Mouse (Mus musculus): ENCODE results near the gene Olfr883. TPM values are rescaled to one million over a fixed set of nuclear protein-coding genes. Genes with fewer than 3 reads are reported as not detected.

Olfr883 gene
- not detected for total RNA-seq (2021)
- long read RNA-seq, result 0 reads

GRCm38 (mm10) chr9:38025508-38025907, at the start of gene Olfr883:
Gene Olfr883, plus strand, starts transcription at chr9:38025808.
- no peak for DNase-seq (ENCODE audit: low spot score in 2 of 2)

DNA sequence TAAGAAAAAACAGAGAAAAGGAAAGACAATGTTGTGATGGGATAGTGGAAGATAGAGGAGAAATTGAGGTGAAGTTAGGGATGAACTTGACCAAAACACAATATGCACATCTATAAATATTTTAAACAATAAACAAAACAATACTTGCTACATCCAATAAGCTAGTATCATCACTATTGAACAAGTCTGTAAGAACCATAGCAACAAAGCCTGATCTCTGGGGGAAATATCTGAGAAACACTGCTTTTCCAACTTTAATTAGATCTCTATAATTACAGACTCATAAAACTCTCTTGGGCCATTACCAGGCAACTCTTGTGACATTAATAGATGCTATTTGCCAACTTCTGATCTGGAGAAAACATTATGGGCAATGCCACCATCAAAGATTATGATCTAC, 34.1 kb upstream of the Olfr883 start, which contains the start of gene Olfr881:
TSS of gene Olfr881 (plus strand) at position 301 of the 400 bp plus-strand sequence.
- no peak for DNase-seq (ENCODE audit: low spot score in 2 of 2)

DNA sequence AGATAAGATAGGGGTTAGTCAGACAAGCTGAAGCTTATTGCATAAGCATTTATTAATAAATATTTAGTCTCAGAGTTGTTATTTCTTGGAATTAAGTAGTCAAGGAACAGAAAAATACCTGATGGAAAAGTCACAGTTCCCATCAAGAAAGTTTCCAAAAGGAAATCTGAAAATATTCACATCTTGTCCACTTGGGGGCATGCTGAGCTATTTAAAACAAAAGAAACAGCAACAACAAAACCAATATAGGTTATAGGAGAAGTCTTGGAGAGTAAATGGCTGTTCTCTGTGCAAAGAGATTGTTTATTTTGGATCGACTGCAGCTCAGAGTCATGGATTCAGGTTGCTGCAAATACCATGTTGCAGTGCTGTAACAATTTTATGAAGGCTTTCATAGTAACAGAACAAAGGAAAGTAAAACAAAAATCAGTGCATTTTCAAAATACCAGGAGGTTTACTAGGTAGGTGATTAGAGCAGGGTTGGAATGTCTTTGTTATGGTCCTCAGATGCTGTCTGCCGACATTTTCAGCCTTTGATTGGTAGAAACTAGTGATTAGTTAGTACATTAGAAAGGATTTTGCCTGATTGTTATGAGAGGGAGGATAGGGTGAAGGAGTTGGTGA, 26.9 kb upstream of the Olfr883 start:
- no peak for DNase-seq (ENCODE audit: low spot score in 2 of 2)

GRCm38 (mm10) chr9:38000021-38000420, 25.6 kb upstream of the Olfr883 start:
- no peak for DNase-seq (ENCODE audit: low spot score in 2 of 2)

GRCm38 (mm10) chr9:38046255-38046654, 20.6 kb downstream of the Olfr883 start, which contains the start of gene Olfr884:
Gene Olfr884, plus strand, starts transcription at chr9:38046555.
- DNase-seq (ENCODE audit: low spot score in 2 of 2), result no peak

DNA sequence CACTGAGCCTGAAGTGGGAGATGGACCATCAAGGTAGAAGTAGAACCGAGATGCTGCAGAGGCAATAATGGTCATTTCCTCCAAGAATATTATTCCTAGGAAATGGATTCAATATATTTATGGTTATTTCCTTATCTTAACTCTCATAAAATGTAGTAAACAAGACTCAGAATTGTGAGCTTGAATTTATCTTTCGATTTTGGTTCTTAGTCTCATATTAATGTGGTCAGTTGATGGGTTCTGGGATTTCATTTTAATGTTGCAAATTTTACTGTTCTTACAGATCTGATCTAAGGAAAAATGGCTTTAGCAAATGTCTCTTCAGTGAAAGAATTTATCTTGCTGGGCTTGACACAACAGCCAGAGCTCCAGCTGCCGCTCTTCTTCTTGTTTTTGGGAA, 35.4 kb downstream of the Olfr883 start, which contains the start of gene Olfr885:
TSS of gene Olfr885 (plus strand) at position 301 of the 400 bp plus-strand sequence.
- no peak for DNase-seq (ENCODE audit: low spot score in 2 of 2)

Other genes with a start within 250 kb of the Olfr883 start
- not detected for gene Olfr876, start 222.8 kb upstream of the Olfr883 start, total RNA-seq (2021)
- gene Olfr877, start 171.5 kb upstream of the Olfr883 start, total RNA-seq (2021), result not detected
- gene Olfr145, start 129.1 kb upstream of the Olfr883 start, total RNA-seq (2021), result not detected
- not detected for gene Olfr878, start 108.0 kb upstream of the Olfr883 start, total RNA-seq (2021)
- gene Olfr881, start 34.0 kb upstream of the Olfr883 start, total RNA-seq (2021), result not detected
- gene Olfr884, start 20.7 kb downstream of the Olfr883 start, total RNA-seq (2021), result not detected
- gene Olfr885, start 35.5 kb downstream of the Olfr883 start, total RNA-seq (2021), result not detected
- not detected for gene Olfr887, start 58.3 kb downstream of the Olfr883 start, total RNA-seq (2021)
- gene Olfr888, start 82.3 kb downstream of the Olfr883 start, total RNA-seq (2021), result not detected
- not detected for gene Olfr889, start 89.4 kb downstream of the Olfr883 start, total RNA-seq (2021)
- gene Olfr890, start 116.7 kb downstream of the Olfr883 start, total RNA-seq (2021), result not detected
- not detected for gene Olfr891, start 155.0 kb downstream of the Olfr883 start, total RNA-seq (2021)
- not detected for gene Olfr893, start 182.6 kb downstream of the Olfr883 start, total RNA-seq (2021)
- gene Olfr894, start 192.2 kb downstream of the Olfr883 start, total RNA-seq (2021), result not detected
- gene Olfr143, start 227.0 kb downstream of the Olfr883 start, total RNA-seq (2021), result not detected
- gene Olfr895, start 242.0 kb downstream of the Olfr883 start, total RNA-seq (2021), result not detected

Data from layer of hippocampus, adult 18-20 months (tissue).